Mouse (Mus musculus) spleen, adult 2 months (tissue): ENCODE measurements around the gene Iyd.

Experiments used
- CTCF ChIP-seq: fragments of 200-500 bp; IDR thresholded peaks from 2 replicates; pipeline ENCODE4 v1.5.1; 2011; ENCODE audit warnings: mild to moderate bottlenecking, inconsistent platforms; ENCODE audit not compliant: insufficient read depth, insufficient read length, insufficient replicate concordance; ENCODE audit errors: extremely low read depth
- POLR2A ChIP-seq: fragments of 200-500 bp; IDR thresholded peaks from 2 replicates; pipeline ENCODE4 v1.6.1; 2011; ENCODE audit warnings: low read depth, low read length, inconsistent platforms

DNA sequence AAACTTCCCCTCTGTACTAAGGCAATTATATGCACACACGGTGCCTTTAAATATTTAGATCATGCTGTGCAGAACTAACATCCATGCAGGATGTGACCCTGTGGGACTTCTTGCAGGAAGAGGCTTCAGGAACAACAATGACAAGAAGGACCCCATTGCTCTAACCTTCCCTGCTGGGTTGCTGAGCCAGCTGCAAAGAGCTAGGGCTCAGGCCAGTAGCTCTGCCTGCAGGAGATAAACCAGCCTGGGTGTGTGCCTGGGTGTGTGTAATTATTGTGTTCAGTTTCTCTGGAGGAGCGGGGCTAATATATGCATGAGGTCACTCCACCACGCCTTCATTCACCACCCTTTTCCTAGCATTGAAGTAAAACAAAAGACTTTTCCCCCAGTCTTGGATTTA, 51.8 kb downstream of the Iyd start:
- no peak for TF ChIP-seq POLR2A
- no peak for TF ChIP-seq CTCF
